Mouse (Mus musculus) intestine, embryonic 16.5 days (tissue): ENCODE measurements around the gene Arf3. TPM values are rescaled to one million over a fixed set of nuclear protein-coding genes. Genes with fewer than 3 reads are reported as not detected.
A peak's percentile ranks its signal among the peaks of the same experiment; 100 is the strongest.
"Not testable (repeated sequence)": the region's sequence is repeated elsewhere in the genome, so short reads cannot be mapped to it uniquely, and the experiment has no call there.

Experiments used
- ATAC-seq: fragments of 200-750 bp; cut with Nextera tagmentation; 2 replicates; pipeline ENCODE4 v1.8.0; 2017; ENCODE audit warnings: moderate TSS enrichment, moderate library complexity
- H3K27ac ChIP-seq: fragments of 300-500 bp; sonication (generic); 2 replicates; pipeline ENCODE4 v1.5.1; 2014; ENCODE audit warnings: mild to moderate bottlenecking, low read length
- H3K27me3 ChIP-seq: fragments of 300-500 bp; sonication (generic); replicated peaks from 2 replicates; pipeline ENCODE4 v1.6.1; 2014; ENCODE audit warnings: low read length, control low read depth, mixed read lengths; ENCODE audit not compliant: control insufficient read depth, insufficient read depth
- H3K36me3 ChIP-seq: fragments of 300-500 bp; sonication (generic); 2 replicates; pipeline ENCODE4 v1.6.1; 2014; ENCODE audit warnings: low read length, control low read depth; ENCODE audit not compliant: control insufficient read depth, insufficient read depth
- H3K4me1 ChIP-seq: fragments of 300-500 bp; sonication (generic); 2 replicates; pipeline ENCODE4 v1.6.1; 2014; ENCODE audit warnings: low read length, control low read depth, mixed read lengths; ENCODE audit not compliant: control insufficient read depth, insufficient read depth
- H3K4me2 ChIP-seq: fragments of 300-500 bp; sonication (generic); 2 replicates; pipeline ENCODE4 v1.6.1; 2014; ENCODE audit warnings: low read depth, low read length, control low read depth
- H3K4me3 ChIP-seq: fragments of 300-500 bp; sonication (generic); 2 replicates; pipeline ENCODE4 v1.5.1; 2014; ENCODE audit warnings: mild to moderate bottlenecking, low read length
- H3K9ac ChIP-seq: fragments of 300-500 bp; sonication (generic); 2 replicates; pipeline ENCODE4 v1.6.1; 2014; ENCODE audit warnings: low read depth, low read length
- H3K9me3 ChIP-seq: fragments of 300-500 bp; sonication (generic); 2 replicates; pipeline ENCODE4 v1.6.1; 2016; ENCODE audit warnings: low read length, control low read depth; ENCODE audit not compliant: control insufficient read depth
- WGBS: fragments of 180-500 bp; shearing (Covaris S2); extraction: QIAGEN DNeasy Blood & Tissue Kit; methylation state at CpG from one replicate; pipeline ENCODE4 v1.1.7; 2014; 5-methylcytosine and 5-hydroxymethylcytosine counted together
- polyA plus RNA-seq: library from polyadenylated mRNA; unstranded; fragments of >200 nt; fragmentation: Nextera tagmentation; extraction: Ambion mirVana; gene quantifications from 2 replicates; pipeline ENCODE4 v1.2.1, GENCODE M21; 2015

The Arf3 gene
- polyA plus RNA-seq, 1 experiment from 2014 or later, result 35.4 TPM

GRCm38 (mm10) chr15:98743863-98744262, 19.2 kb downstream of the Arf3 start:
- H3K9me3 ChIP-seq, result not testable (repeated sequence)

GRCm38 (mm10) chr15:98742766-98743428, 20.1 kb downstream of the Arf3 start:
- peaks cover 1% of the 10 kb centered on the region for H3K4me1 ChIP-seq
- H3K27ac ChIP-seq, result no peak overlapping the region
- H3K4me2 ChIP-seq, result no peak overlapping the region
- no peak for ATAC-seq
- H3K9me3 ChIP-seq, result no peaks in the 10 kb centered on the region
- H3K9ac ChIP-seq, result no peak overlapping the region
- WGBS, result 77% methylated on average over 8 of the region's 8 CpGs
- H3K27me3 ChIP-seq, result no peaks in the 10 kb centered on the region
- peaks cover 19% of the 10 kb centered on the region; the same call in 1 of the 2 replicates for H3K36me3 ChIP-seq
- H3K4me3 ChIP-seq, result no peak overlapping the region

More at GRCm38 (mm10) chr15:98743863-98744262, 19.2 kb downstream of the Arf3 start:
- H3K9ac ChIP-seq, H3K4me1 ChIP-seq, H3K4me3 ChIP-seq, H3K27ac ChIP-seq, H3K4me2 ChIP-seq, H3K27me3 ChIP-seq, ATAC-seq: not testable (repeated sequence)
- H3K36me3 ChIP-seq, result peaks cover 15% of the 10 kb centered on the region; the same call in 1 of the 2 replicates
- 87% methylated on average over 3 of the region's 3 CpGs for WGBS

GRCm38 (mm10) chr15:98740219-98740618, 22.8 kb downstream of the Arf3 start:
- no peak for ATAC-seq
- 86% methylated on average over 8 of the region's 8 CpGs for WGBS

GRCm38 (mm10) chr15:98738796-98739195, 24.2 kb downstream of the Arf3 start:
- 73% methylated on average over 4 of the region's 4 CpGs for WGBS
- Histone ChIP-seq H3K27ac (no peak overlapping the region), H3K9ac (no peak overlapping the region), H3K4me3 (no peak overlapping the region), H3K27me3 (no peaks in the 10 kb centered on the region), H3K9me3 (no peaks in the 10 kb centered on the region), H3K4me2 (no peak overlapping the region), H3K4me1 (peaks cover 2% of the 10 kb centered on the region; the same call in 1 of the 2 replicates), H3K36me3 (peaks cover 30% of the 10 kb centered on the region; the same call in 1 of the 2 replicates)
- ATAC-seq, result no peak

More at GRCm38 (mm10) chr15:98740219-98740618, 22.8 kb downstream of the Arf3 start:
- peaks cover under 1% of the 10 kb centered on the region; the same call in 1 of the 2 replicates for H3K4me1 ChIP-seq
- H3K4me2 ChIP-seq, result no peak overlapping the region
- H3K27ac ChIP-seq, result no peak overlapping the region
- H3K9me3 ChIP-seq, result no peaks in the 10 kb centered on the region
- peaks cover 30% of the 10 kb centered on the region; the same call in 1 of the 2 replicates for H3K36me3 ChIP-seq
- H3K27me3 ChIP-seq, result no peaks in the 10 kb centered on the region
- H3K9ac ChIP-seq, result no peak overlapping the region
- H3K4me3 ChIP-seq, result no peak overlapping the region

DNA sequence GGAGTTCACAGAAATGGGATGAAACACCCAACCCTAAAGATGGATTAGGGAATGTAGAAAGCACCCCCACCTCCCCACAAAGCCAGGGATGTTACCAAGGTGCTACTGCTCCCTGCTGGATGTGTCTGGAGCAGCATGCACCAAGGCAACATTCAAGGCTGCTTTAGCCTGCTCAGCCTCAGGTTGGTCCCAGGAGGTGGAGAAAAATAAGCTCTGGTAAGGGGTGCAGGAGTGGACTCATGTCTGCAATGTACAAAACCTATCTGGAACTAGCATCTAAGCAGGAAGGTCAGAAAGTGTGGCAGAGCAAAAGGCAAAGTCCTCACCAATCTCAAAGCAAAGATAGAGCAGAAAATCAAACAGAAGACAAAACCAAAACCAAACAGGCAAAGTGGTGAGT, 25.1 kb downstream of the Arf3 start:
- Histone ChIP-seq H3K27me3 (no peaks in the 10 kb centered on the region), H3K9me3 (no peaks in the 10 kb centered on the region), H3K27ac (no peak overlapping the region), H3K4me1 (0 out of 2 replicates have a peak, but pooled peaks cover 6% of the 10 kb centered on the region), H3K4me2 (no peak overlapping the region), H3K9ac (no peak overlapping the region), H3K36me3 (peaks cover 30% of the 10 kb centered on the region; the same call in 1 of the 2 replicates), H3K4me3 (no peak overlapping the region)
- ATAC-seq, result no peak

- no peak for ATAC-seq
- H3K36me3 ChIP-seq, result peaks cover 30% of the 10 kb centered on the region; the same call in 1 of the 2 replicates
- 88% methylated on average over 10 of the region's 10 CpGs for WGBS
Observed at GRCm38 (mm10) chr15:98736521-98736920, 26.5 kb downstream of the Arf3 start.

GRCm38 (mm10) chr15:98733976-98734566, 28.9 kb downstream of the Arf3 start:
- H3K36me3 ChIP-seq, result peaks cover 15% of the 10 kb centered on the region; the same call in 1 of the 2 replicates
- peak; percentile 30 for ATAC-seq
- no peak overlapping the region for H3K4me2 ChIP-seq
- H3K27me3 ChIP-seq, result no peaks in the 10 kb centered on the region
- 64% methylated on average over 5 of the region's 5 CpGs for WGBS
- no peak overlapping the region for H3K4me3 ChIP-seq
- H3K9ac ChIP-seq, result no peak overlapping the region
- peak overlapping the region; percentile 67 for H3K27ac ChIP-seq
- H3K9me3 ChIP-seq, result no peaks in the 10 kb centered on the region
- H3K4me1 ChIP-seq, result peaks cover 9% of the 10 kb centered on the region; the same call in 1 of the 2 replicates

More at GRCm38 (mm10) chr15:98736521-98736920, 26.5 kb downstream of the Arf3 start:
- no peaks in the 10 kb centered on the region for H3K9me3 ChIP-seq
- peaks cover 9% of the 10 kb centered on the region; the same call in 1 of the 2 replicates for H3K4me1 ChIP-seq
- H3K27ac ChIP-seq, result no peak overlapping the region; the same call in 1 of the 2 replicates
- H3K27me3 ChIP-seq, result no peaks in the 10 kb centered on the region
- no peak overlapping the region for H3K9ac ChIP-seq
- H3K4me2 ChIP-seq, result no peak overlapping the region
- no peak overlapping the region for H3K4me3 ChIP-seq

GRCm38 (mm10) chr15:98733370-98733769, 29.6 kb downstream of the Arf3 start:
- Histone ChIP-seq H3K9ac (no peak overlapping the region), H3K27me3 (no peaks in the 10 kb centered on the region), H3K27ac (peak overlapping the region; percentile 67), H3K9me3 (no peaks in the 10 kb centered on the region), H3K4me3 (no peak overlapping the region), H3K36me3 (peaks cover 11% of the 10 kb centered on the region; the same call in 1 of the 2 replicates), H3K4me1 (peaks cover 10% of the 10 kb centered on the region; the same call in 1 of the 2 replicates), H3K4me2 (no peak overlapping the region; the same call in 1 of the 2 replicates)
- peak; percentile 77 for ATAC-seq
- WGBS, result 53% methylated on average over 6 of the region's 6 CpGs

GRCm38 (mm10) chr15:98732006-98732531, 30.9 kb downstream of the Arf3 start:
- Histone ChIP-seq H3K4me1 (peaks cover 18% of the 10 kb centered on the region; the same call in 1 of the 2 replicates), H3K27me3 (no peaks in the 10 kb centered on the region), H3K9ac (no peak overlapping the region), H3K9me3 (no peaks in the 10 kb centered on the region), H3K4me2 (no peak overlapping the region), H3K4me3 (no peak overlapping the region), H3K36me3 (peaks cover 11% of the 10 kb centered on the region; the same call in 1 of the 2 replicates), H3K27ac (no peak overlapping the region; the same call in 1 of the 2 replicates)
- no peak for ATAC-seq
- 61% methylated on average over 8 of the region's 8 CpGs for WGBS
